Mouse (Mus musculus) right cerebral cortex, postnatal 10 days (tissue): ENCODE measurements around the gene Eea1.
"Not testable (repeated sequence)": the region's sequence is repeated elsewhere in the genome, so short reads cannot be mapped to it uniquely, and the experiment has no call there.

Source experiments
- DNase-seq, 2 experiments: peaks; one replicate each; pipeline ENCODE4 v3.0.0; 2021; ENCODE audit warnings: low spot score in 2 of 2

Gene Eea1

GRCm38 (mm10) chr10:96067347-96067746 lies 126.9 kb downstream of the Eea1 start:
- DNase-seq: no peak

GRCm38 (mm10) chr10:96074386-96074785 lies 133.9 kb downstream of the Eea1 start:
- DNase-seq: no peak

- DNase-seq: no peak
Observed at GRCm38 (mm10) chr10:96075403-96075802, 135.0 kb downstream of the Eea1 start.

GRCm38 (mm10) chr10:96075880-96076279 lies 135.4 kb downstream of the Eea1 start:
- peak; percentile 50 to 54 for DNase-seq

DNA sequence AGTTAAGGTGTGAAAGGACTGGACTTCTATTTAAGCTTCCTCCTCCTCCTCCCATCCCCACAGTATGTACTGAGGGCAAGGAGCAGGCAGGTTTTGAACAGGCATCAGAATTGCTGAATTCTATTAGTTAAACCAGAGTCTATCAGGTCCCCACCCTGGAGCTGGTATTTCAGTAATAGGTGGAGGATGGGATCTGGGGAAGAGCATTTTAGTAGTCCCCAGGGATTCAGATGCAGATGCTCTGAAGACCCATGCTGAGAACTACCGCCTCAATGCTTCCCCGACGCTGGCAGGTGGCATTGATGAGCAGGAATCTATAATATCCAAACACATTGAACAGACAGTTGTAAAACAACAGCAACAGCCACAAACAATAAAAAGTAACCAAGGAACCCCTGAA lies 136.0 kb downstream of the Eea1 start:
- no peak for DNase-seq

GRCm38 (mm10) chr10:96077480-96078066 lies 137.1 kb downstream of the Eea1 start:
- not testable (repeated sequence) for DNase-seq

- DNase-seq: no peak
Observed at GRCm38 (mm10) chr10:96079823-96080222, 139.4 kb downstream of the Eea1 start.

- DNase-seq: no peak
Observed at GRCm38 (mm10) chr10:96080440-96081381, 140.3 kb downstream of the Eea1 start.

- no peak for DNase-seq
Observed at GRCm38 (mm10) chr10:96082203-96082602, 141.8 kb downstream of the Eea1 start.

DNA sequence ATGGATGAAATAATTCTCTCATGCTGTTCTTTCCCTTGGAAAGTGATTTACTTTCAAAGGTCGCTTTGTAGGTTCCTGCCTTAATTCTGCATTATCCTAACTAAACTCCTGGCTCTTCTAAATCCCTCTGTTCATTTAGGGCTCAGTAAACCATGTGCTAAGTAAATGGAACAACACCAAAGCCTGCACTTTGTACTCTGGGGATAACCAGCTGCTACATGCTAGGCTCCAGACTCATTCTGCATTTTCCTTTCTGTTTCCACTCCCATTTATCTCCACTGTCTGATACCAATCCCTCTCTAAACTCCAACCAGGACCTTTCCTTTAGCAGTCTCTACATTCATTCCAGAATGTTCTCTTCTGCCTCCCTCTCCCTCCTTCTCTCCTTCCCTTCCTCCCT lies 149.3 kb downstream of the Eea1 start:
- no peak for DNase-seq

DNA sequence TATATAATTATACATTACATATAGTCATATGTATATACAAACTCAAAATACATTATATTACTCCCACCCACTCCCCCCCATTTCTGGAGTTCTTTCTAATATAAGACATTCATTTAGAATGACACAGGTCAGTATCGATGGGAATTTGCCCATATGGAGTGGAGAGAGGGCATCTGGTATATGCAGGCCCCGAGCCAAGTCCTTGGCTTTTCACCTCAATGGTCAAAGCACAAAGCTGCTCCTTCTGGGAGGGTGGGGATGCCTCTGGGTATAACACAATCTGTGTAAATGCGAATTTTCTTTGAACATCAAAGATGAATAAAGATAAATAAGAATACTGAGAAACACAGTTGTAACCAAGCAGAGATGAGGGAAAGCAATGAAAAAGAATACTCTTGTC lies 149.9 kb downstream of the Eea1 start:
- no peak for DNase-seq

GRCm38 (mm10) chr10:96093890-96094531 lies 153.6 kb downstream of the Eea1 start:
- no peak for DNase-seq

- DNase-seq: no peak
Observed at GRCm38 (mm10) chr10:96094559-96094958, 154.1 kb downstream of the Eea1 start.
